Mouse (Mus musculus): Measurements from ENCODE around the gene Gm11564.
"Not testable (repeated sequence)": the region's sequence is repeated elsewhere in the genome, so short reads cannot be mapped to it uniquely, and the experiment has no call there.

Gene Gm11564

GRCm38 (mm10) chr11:99815566-99815965 is at the start of gene Gm11564:
Gene Gm11564, minus strand, starts transcription at chr11:99815666.
- not testable (repeated sequence) for DNase-seq

DNA sequence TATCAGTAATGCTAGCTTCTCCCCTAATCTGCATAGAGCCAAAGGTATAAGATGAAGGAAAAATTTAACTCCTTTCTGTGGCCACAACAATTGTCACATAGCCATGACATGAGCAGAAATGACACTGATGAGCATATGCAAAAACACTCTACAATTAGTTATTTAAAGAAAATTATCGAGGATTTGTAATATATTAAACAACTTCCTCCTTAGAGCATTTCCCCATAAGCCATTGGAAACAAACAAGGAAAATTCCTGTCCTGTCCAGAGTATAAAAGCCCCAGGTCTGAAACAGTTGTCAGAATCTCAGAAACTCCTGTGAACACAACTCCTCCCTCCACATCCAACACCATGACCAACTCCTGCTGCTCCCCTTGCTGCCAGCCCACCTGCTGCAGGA is 48.7 kb upstream of the Gm11564 start, which contains the start of gene Gm11559:
Gene Gm11559, plus strand, starts transcription at position 301 of the 400 bp plus-strand sequence.
- DNase-seq: not testable (repeated sequence)

DNA sequence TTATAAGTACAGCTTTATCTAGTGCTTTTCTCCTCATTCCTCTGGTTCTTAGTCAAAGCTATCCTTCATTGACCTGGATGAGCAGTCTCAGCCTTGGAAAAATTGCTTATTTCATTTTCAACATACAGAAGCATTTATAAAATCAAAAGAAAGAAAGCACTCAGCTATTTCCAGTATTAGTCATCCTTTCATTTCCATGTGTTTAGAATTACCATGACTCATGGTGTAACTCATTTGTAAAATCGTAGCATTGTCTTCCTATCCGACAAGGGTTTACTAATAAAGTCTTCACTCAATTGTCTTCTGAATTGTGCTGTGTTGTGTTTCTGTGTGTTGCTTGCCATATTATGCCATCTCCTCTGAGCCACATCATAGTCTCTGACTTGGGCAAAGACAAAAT is 43.3 kb upstream of the Gm11564 start:
- no peak for DNase-seq

DNA sequence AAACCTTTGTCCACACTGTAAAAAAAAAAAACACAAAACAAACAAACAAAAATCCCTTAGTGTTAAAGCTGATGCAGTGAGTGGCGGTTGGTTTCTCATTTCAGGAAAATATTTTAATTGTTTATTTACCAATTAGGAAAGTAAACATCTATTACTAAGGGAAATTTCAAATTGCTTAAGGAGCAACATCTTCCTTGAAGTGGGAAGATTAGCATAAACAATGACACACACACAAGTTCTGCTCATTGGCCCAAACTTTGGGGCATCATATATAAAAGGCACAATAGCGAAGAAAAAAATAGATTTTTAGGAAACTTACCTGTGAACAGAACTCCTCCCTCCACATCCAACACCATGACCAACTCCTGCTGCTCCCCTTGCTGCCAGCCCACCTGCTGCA is 42.2 kb upstream of the Gm11564 start, which contains the start of gene Gm11568:
Gene Gm11568, plus strand, starts transcription at position 301 of the 400 bp plus-strand sequence.
- DNase-seq: no peak

DNA sequence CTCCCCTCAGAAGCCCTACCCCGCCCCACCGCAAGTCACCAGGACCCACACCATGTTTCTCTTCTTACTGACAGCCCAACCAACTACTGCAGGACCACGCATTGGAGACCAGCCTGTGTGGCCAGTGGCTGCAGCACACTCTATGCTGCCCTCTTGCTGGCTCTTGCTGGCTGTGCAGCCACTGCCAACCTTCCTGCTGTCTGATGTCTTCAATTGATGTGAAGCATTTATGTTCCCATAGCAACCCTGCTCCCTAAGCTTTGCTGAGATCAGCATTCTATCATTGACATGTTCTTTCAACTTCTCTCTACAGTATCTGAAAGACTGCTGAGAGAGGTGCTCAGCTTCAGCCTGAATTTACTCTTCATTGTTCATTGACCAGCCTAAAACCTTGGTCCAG is 38.7 kb upstream of the Gm11564 start:
- DNase-seq: no peak

DNA sequence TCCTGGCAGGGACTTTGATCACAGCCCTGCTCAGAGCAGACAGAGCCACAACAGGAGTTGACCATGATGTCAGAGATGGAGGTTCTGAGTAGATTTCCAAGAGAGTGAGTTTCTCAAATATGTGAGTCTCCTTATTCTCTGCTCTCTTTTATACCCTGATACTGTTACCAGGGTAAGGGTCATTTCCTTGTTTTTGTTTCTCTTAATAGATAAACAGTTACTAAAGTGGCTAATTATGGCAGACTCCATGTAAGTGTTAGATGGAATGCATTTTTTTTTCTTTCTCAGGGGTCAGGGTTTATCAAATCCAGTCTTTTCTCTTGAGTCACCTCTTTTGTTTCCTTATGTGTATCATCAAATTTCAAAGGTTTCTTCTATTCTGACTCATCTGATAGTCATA is 36.0 kb upstream of the Gm11564 start, which contains the start of gene Krtap4-16:
Gene Krtap4-16, minus strand, starts transcription at position 101 of the 400 bp plus-strand sequence.
- no peak for DNase-seq

DNA sequence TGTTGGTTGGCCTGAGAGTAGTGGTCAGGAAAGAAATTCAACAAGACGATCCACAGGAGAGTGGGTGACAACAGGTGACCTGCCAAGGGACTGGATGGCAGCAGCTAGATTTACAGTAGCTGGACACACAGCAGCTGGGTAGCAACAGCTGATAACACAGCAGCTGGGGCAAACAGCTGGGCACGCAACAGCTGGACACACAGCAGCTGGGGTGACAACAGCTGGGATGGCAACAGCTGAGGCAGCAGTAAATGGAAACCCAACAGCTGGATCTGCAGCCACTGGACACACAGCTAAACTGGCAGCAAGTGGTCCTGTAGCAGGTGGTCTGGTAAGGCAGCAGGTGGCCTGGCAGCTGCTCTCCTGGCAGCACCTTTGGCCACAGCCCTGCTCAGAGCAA is 31.3 kb upstream of the Gm11564 start:
- DNase-seq: no peak

DNA sequence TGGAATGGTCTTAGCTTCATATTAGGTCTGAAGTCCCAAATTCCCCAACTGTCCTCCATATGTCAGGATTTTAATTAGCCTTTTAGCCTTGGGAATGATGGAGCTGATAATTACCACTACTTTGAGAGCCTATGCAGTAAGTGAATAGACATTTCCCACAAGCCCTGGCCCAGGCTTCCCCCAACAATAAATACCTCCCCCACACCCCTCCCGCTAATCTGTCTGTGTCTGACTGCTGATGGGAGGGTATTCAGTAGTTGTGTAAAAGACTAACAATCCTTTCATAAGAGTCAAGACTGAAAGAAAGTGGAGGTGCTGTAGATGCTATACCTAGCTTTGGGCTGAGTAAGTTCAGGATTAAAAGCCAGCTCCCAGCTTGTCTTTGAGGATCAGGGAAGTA is 26.7 kb upstream of the Gm11564 start:
- DNase-seq: no peak

GRCm38 (mm10) chr11:99837966-99838365 is 22.5 kb upstream of the Gm11564 start, which contains the start of gene 2300003K06Rik:
Gene 2300003K06Rik, minus strand, starts transcription at chr11:99838066.
- DNase-seq: no peak

DNA sequence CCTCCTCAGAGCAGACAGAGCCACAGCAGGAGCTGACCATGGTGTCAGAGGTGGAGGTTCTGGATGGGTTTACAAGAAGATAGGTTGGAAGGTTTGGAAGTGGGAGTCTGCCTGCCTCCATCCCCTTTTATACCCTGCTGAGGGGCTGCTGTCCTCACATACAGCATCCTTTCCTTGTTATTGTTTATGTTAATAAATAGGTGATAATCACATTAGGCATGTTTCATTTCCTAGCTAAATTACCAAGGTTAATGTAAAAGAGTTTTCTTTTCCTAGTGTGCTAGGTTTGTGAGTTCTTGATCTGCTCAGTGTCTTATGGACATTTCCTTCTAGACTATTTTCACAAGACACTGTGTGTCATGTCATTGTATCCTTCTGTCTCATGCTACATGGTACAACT is 5.7 kb downstream of the Gm11564 start, which contains the start of gene Krtap4-13:
Gene Krtap4-13, minus strand, starts transcription at position 101 of the 400 bp plus-strand sequence.
- not testable (repeated sequence) for DNase-seq

DNA sequence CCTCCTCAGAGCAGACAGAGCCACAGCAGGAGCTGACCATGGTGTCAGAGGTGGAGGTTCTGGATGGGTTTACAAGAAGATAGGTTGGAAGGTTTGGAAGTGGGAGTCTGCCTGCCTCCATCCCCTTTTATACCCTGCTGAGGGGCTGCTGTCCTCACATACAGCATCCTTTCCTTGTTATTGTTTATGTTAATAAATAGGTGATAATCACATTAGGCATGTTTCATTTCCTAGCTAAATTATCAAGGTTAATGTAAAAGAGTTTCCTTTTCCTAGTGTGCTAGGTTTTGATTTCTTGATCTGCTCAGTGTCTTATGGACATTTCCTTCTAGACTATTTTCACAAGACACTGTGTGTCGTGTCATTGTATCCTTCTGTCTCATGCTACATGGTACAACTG is 11.1 kb downstream of the Gm11564 start, which contains the start of gene Gm11554:
Gene Gm11554, minus strand, starts transcription at position 101 of the 400 bp plus-strand sequence.
- DNase-seq: not testable (repeated sequence)

GRCm38 (mm10) chr11:99798832-99799231 is 16.6 kb downstream of the Gm11564 start, which contains the start of gene Gm11569:
Gene Gm11569, minus strand, starts transcription at chr11:99798932.
- not testable (repeated sequence) for DNase-seq

DNA sequence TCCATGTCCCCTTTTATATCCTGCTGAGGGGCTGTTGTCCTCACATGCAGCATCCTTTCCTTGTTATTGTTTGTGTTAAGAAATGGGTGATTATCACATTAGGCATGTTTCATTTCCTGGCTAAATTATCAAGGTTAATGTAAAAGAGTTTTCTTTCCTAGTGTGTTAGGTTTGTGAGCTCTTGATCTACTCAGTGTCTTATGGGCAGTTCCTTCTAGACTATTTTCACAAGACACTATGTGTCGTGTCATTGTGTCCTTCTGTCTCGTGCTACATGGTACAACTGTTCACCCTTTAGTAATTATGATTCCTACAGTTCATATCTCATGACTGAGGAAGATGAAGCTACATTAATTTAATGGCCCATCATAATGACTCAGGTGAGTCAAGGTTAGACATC is 22.1 kb downstream of the Gm11564 start, which contains the start of gene Gm11596:
Gene Gm11596, minus strand, starts transcription at position 101 of the 400 bp plus-strand sequence.
- DNase-seq: no peak

DNA sequence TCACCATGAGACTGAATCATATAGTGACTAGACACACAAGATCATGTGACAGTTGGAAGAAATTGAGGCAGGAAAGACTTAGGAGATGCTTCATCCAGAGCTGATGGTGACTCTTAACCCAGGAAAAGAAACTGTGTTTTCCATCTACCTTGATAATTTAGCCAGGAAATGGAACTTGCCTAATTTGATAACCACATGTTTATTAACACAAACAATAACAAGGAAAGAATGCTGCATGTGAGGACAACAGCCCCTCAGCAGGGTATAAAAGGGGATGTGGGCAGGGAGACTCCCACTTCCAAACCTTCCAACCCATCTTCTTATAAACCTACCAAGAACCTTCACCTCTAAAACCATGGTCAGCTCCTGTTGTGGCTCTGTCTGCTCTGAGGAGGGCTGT is 30.6 kb downstream of the Gm11564 start, which contains the start of gene Krtap4-9:
Gene Krtap4-9, plus strand, starts transcription at position 301 of the 400 bp plus-strand sequence.
- not testable (repeated sequence) for DNase-seq

GRCm38 (mm10) chr11:99780604-99781003 is 34.9 kb downstream of the Gm11564 start, which contains the start of gene Krtap4-8:
Gene Krtap4-8, minus strand, starts transcription at chr11:99780704.
- no peak for DNase-seq

DNA sequence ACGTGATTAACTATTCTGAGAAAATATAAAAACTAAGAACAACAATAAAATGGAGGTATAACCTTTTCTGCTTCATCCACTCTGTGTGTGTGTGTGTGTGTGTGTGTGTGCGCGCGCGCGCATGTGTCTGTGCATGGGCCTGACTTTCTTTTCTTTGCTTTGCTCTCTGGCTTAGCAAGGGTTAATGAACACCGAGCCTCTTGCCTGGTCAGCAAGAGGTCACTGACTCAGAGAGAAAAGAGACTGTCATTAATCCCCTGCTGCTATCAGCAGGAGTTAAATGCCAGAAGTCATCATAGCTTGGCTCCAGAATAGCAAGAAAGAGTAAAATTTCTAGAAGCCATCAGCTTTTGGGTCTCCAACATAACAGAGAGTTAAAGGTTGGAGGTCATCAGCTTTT is 37.1 kb downstream of the Gm11564 start:
- DNase-seq: no peak

DNA sequence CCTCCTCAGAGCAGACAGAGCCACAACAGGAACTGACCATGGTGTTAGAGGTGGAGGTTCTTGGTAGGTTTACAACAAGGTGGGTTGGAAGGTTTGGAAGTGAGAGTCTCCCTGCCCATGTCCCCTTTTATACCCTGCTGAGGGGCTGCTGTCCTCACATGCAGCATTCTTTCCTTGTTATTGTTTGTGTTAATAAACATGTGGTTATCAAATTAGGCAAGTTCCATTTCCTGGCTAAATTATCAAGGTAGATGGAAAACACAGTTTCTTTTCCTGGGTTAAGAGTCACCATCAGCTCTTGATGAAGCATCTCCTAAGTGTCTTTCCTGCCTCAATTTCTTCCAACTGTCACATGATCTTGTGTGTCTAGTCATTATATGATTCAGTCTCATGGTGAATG is 42.7 kb downstream of the Gm11564 start, which contains the start of gene Gm11595:
Gene Gm11595, minus strand, starts transcription at position 101 of the 400 bp plus-strand sequence.
- not testable (repeated sequence) for DNase-seq

DNA sequence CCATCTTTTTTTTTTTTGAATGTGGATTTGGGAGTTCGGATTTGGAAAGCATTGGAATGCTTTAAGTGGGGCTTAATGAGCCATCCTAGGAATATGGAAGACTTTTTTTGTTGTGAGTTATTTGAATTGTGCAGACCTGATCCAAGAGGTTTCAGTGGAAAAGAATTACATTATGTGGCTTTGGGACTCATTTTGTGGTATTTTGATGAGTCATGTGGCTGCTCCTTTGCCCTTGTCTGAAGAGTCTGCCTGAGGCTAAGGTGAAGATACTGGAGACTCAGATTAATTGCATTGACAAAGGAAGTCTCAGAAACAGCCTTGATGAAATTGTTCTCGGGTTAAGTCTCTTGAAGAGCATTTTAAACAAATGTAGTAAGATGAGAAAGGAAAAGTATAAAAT is 47.1 kb downstream of the Gm11564 start:
- no peak for DNase-seq

Measured in thymus, postnatal 14 days (tissue).